Mouse (Mus musculus): Measurements from ENCODE around the gene Chit1. TPM values are rescaled to one million over a fixed set of nuclear protein-coding genes. Genes with fewer than 3 reads are reported as not detected.

Chit1 gene
- polyA plus RNA-seq, 1 experiment from 2014 or later = 0.81 TPM

DNA sequence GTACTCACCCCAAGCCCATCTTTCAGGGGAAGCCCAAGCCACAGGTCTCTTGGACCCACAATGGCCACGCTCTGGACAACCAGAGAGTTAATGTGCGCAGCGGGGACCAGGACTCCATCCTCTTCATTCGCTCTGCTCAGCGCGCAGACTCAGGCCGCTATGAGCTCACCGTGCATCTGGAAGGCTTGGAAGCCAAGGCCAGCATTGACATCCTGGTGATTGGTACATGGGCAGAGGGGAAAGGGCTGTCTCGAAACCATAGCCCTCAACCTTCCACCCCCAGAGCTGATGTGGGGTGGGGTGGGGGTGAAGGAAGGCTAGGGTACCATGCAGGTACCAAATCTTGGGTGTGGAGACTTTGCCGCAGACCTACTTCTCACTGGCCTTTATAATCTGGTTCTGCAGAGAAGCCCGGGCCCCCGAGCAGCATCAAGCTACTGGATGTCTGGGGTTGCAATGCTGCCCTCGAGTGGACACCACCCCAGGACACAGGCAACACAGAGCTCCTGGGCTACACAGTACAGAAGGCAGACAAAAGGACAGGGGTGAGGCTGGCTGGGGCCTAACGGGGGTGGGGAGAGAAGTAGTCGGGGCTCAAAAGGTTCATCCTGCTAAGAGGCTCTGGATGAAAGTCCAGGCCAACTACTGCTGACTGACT, 86.4 kb downstream of the Chit1 start:
- peaks cover 25% of the 10 kb centered on the region for H3K4me1 ChIP-seq (replicated peaks)
- no peak overlapping the region for H3K27ac ChIP-seq (replicated peaks)
- no peaks in the 10 kb centered on the region for H3K9me3 ChIP-seq
- no peaks in the 10 kb centered on the region for H3K27me3 ChIP-seq
- H3K36me3 ChIP-seq = no peaks in the 10 kb centered on the region
- WGBS = 82% methylated on average over 15 of the region's 15 CpGs
- no peak overlapping the region for H3K4me3 ChIP-seq
- no peak for ATAC-seq (ENCODE audit: low read depth)
- no peak overlapping the region for H3K4me2 ChIP-seq
- no peak overlapping the region for H3K9ac ChIP-seq

DNA sequence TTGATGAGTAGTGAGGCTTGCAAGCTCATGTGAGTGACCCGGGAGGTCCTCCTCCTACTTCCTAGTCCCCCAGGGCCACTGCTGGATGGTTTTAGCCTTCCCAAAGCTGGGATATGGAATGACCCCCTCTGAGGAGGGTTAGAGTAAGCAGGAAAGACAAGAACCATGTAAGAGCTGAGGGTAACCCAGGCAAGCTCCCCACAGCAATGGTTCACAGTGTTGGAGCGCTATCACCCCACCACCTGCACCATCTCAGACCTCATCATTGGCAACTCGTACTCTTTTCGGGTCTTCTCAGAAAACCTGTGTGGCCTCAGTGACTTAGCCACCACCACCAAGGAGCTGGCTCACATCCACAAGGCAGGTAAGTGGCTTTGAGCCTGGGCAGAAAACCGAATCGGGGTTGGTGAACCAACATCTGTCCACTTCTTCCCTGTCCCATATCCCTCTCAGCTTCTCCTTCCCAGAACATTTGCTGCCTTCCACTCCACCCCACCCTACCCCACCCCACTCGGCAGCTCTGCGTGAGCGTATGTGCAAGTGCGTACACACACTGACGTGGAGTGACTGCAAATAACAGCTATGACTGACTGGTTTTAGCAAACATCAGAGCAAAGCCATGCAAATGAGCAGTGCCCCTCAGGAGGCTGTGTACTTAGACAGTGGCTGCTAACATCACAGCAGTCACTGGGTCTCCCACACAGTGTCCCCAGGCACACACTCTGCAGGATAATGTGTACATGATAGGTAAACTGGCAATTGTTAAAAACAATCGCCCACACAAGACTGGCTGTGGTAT, 87.4 kb downstream of the Chit1 start:
- H3K27ac ChIP-seq (replicated peaks) = no peak overlapping the region

DNA sequence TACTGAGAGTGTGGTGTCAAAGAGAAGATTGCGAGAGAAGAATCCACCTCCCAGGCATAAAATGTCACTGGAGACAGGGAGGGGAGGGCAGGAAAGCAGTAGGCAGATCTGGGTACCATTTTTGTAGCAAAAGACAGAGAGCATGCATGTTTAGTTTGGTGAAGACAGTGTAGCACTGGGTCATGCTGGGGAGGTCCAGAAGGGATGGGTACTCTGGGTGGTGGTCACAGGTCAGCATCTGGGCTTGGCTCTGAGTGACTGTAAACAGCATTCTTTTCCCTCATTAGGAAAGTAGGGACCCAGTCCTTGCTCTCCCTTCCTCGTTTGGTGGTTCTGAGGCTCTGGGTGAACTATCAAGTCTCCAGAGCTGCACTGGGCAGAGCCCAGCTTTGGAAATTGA, 89.4 kb downstream of the Chit1 start:
- Histone ChIP-seq H3K4me3 (no peak overlapping the region), H3K27ac (replicated peaks) (no peak overlapping the region), H3K4me1 (replicated peaks) (peaks cover 11% of the 10 kb centered on the region), H3K27me3 (no peaks in the 10 kb centered on the region), H3K36me3 (no peaks in the 10 kb centered on the region), H3K9me3 (no peaks in the 10 kb centered on the region), H3K4me2 (no peak overlapping the region), H3K9ac (no peak overlapping the region)
- ATAC-seq (ENCODE audit: low read depth) = no peak
- WGBS = 68% methylated on average over 2 of the region's 2 CpGs

More for the DNA sequence above, 87.4 kb downstream of the Chit1 start:
- H3K4me3 ChIP-seq = no peak overlapping the region
- H3K4me2 ChIP-seq = no peak overlapping the region
- ATAC-seq (ENCODE audit: low read depth) = no peak
- no peaks in the 10 kb centered on the region for H3K27me3 ChIP-seq
- H3K9me3 ChIP-seq = no peaks in the 10 kb centered on the region
- H3K36me3 ChIP-seq = no peaks in the 10 kb centered on the region
- H3K9ac ChIP-seq = no peak overlapping the region
- 78% methylated on average over 12 of the region's 12 CpGs for WGBS
- H3K4me1 ChIP-seq (replicated peaks) = peaks cover 25% of the 10 kb centered on the region

Other genes starting within 250 kb of the Chit1 start
- gene Optc, start 203.2 kb upstream of the Chit1 start, polyA plus RNA-seq (2015; fragmentation: Nextera tagmentation; extraction: Ambion mirVana) = 2.0 and 2.4 TPM in 2 replicates
- gene Prelp, start 189.8 kb upstream of the Chit1 start, polyA plus RNA-seq (2015; fragmentation: Nextera tagmentation; extraction: Ambion mirVana) = 8.2 and 10.1 TPM in 2 replicates
- gene Fmod, start 74.0 kb upstream of the Chit1 start, polyA plus RNA-seq (2015; fragmentation: Nextera tagmentation; extraction: Ambion mirVana) = 11.1 and 14.9 TPM in 2 replicates
- 49.0 and 55.3 TPM in 2 replicates for gene Btg2, start 32.1 kb upstream of the Chit1 start, polyA plus RNA-seq (2015; fragmentation: Nextera tagmentation; extraction: Ambion mirVana)
- 1.9 and 2.8 TPM in 2 replicates for gene Chil1, start 70.9 kb downstream of the Chit1 start, polyA plus RNA-seq (2015; fragmentation: Nextera tagmentation; extraction: Ambion mirVana)
- gene Mybph, start 82.2 kb downstream of the Chit1 start, polyA plus RNA-seq (2015; fragmentation: Nextera tagmentation; extraction: Ambion mirVana) = 2.9 and 8.5 TPM in 2 replicates
- 11.1 and 12.8 TPM in 2 replicates for gene Adora1, start 124.2 kb downstream of the Chit1 start, polyA plus RNA-seq (2015; fragmentation: Nextera tagmentation; extraction: Ambion mirVana)
- gene Myog, start 178.7 kb downstream of the Chit1 start, polyA plus RNA-seq (2015; fragmentation: Nextera tagmentation; extraction: Ambion mirVana) = 5.2 and 21.7 TPM in 2 replicates
- 10.9 and 11.7 TPM in 2 replicates for gene Ppfia4, start 221.7 kb downstream of the Chit1 start, polyA plus RNA-seq (2015; fragmentation: Nextera tagmentation; extraction: Ambion mirVana)

Measured in neural tube, embryonic 13.5 days (tissue).